Mouse (Mus musculus) neural tube, embryonic 14.5 days (tissue): ENCODE data around the gene Rnf11. TPM values are rescaled to one million over a fixed set of nuclear protein-coding genes. Genes with fewer than 3 reads are reported as not detected.

Source experiments
- ATAC-seq: fragments of 200-750 bp; cut with Nextera tagmentation; 2 replicates; pipeline ENCODE4 v1.8.0; 2017; ENCODE audit warnings: low read depth, mild to moderate bottlenecking, moderate TSS enrichment, moderate library complexity
- H3K27ac ChIP-seq: fragments of 300-500 bp; sonication (generic); 2 replicates; pipeline ENCODE4 v1.5.1; 2014; ENCODE audit warnings: low read depth, mild to moderate bottlenecking, control low read depth, low read length, moderate library complexity, mixed read lengths
- H3K27me3 ChIP-seq: fragments of 300-500 bp; sonication (generic); 2 replicates; pipeline ENCODE4 v1.6.1; 2014; ENCODE audit warnings: low read length; ENCODE audit not compliant: control insufficient read depth, insufficient read depth
- H3K36me3 ChIP-seq: fragments of 300-500 bp; sonication (generic); 2 replicates; pipeline ENCODE4 v1.6.1; 2014; ENCODE audit warnings: low read length, mixed read lengths; ENCODE audit not compliant: control insufficient read depth, insufficient read depth
- H3K4me1 ChIP-seq: fragments of 300-500 bp; sonication (generic); 2 replicates; pipeline ENCODE4 v1.6.1; 2014; ENCODE audit warnings: low read length; ENCODE audit not compliant: control insufficient read depth, insufficient read depth
- H3K4me2 ChIP-seq: fragments of 300-500 bp; sonication (generic); 2 replicates; pipeline ENCODE4 v1.6.1; 2014; ENCODE audit warnings: mild to moderate bottlenecking, low read depth, low read length, control low read depth
- H3K4me3 ChIP-seq: fragments of 300-500 bp; sonication (generic); 2 replicates; pipeline ENCODE4 v1.5.1; 2014; ENCODE audit warnings: low read depth, low read length, control low read depth, mixed read lengths
- H3K9ac ChIP-seq: fragments of 300-500 bp; sonication (generic); replicated peaks from 2 replicates; pipeline ENCODE4 v1.6.1; 2014; ENCODE audit warnings: low read depth, mild to moderate bottlenecking, control low read depth, low read length, mixed read lengths
- H3K9me3 ChIP-seq: fragments of 300-500 bp; sonication (generic); 2 replicates; pipeline ENCODE4 v1.6.1; 2016; ENCODE audit warnings: low read length; ENCODE audit not compliant: control insufficient read depth
- WGBS: fragments of 180-500 bp; shearing (Covaris S2); extraction: QIAGEN DNeasy Blood & Tissue Kit; methylation state at CpG from one replicate; pipeline ENCODE4 v1.1.7; 2014; 5-methylcytosine and 5-hydroxymethylcytosine counted together
- polyA plus RNA-seq: library from polyadenylated mRNA; unstranded; fragments of >200 nt; fragmentation: Nextera tagmentation; extraction: Ambion mirVana; gene quantifications from 2 replicates; pipeline ENCODE4 v1.2.1, GENCODE M21; 2014

Gene Rnf11
- polyA plus RNA-seq, 1 experiment from 2014 or later, result 95.5 TPM

- Histone ChIP-seq H3K9ac (no peak overlapping the region), H3K4me2 (no peak overlapping the region), H3K27me3 (no peaks in the 10 kb centered on the region), H3K27ac (no peak overlapping the region), H3K9me3 (no peaks in the 10 kb centered on the region), H3K4me3 (no peak overlapping the region), H3K36me3 (no peaks in the 10 kb centered on the region), H3K4me1 (no peaks in the 10 kb centered on the region)
- WGBS, result 90% methylated on average over 5 of the region's 5 CpGs
- ATAC-seq, result no peak
Measured at GRCm38 (mm10) chr4:109412233-109412632, 72.3 kb downstream of the Rnf11 start.

DNA sequence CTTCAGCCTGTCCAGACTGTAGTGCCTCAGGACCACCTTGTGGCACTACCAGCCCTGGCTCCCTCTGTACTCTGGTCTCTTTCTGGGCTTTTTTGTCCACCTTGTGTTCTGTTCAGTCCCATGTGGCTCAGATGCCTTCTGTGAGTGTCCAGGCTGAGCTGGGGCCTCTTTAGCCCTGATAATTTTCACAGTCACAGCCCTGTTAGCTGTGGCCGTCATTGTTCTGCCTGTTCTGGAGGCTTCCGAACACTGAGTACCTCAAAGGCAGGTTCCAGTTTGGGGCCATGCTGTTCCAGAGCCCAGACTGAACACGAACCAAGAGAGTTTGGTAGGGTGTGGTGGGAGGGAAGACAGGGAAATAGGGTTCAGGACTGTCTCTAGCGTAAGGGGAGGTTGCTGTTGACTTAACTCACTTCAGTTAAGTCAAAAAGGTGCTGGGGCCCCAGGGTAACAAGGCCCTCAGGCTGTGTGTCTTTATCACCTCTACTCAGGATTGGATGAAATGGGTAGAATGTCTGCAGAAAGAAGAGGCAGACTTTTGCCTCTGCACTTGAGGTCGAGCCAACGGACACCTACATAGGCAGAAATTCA lies 73.1 kb downstream of the Rnf11 start:
- WGBS, result 88% methylated on average over 6 of the region's 6 CpGs
- H3K36me3 ChIP-seq, result no peaks in the 10 kb centered on the region
- no peak overlapping the region for H3K27ac ChIP-seq
- H3K4me2 ChIP-seq, result no peak overlapping the region
- no peak overlapping the region for H3K4me3 ChIP-seq
- no peak overlapping the region for H3K9ac ChIP-seq
- H3K4me1 ChIP-seq, result no peaks in the 10 kb centered on the region; the same call in 1 of the 2 replicates
- H3K27me3 ChIP-seq, result no peaks in the 10 kb centered on the region
- H3K9me3 ChIP-seq, result no peaks in the 10 kb centered on the region
- no peak for ATAC-seq

- Histone ChIP-seq H3K4me1 (peaks cover 5% of the 10 kb centered on the region), H3K9ac (no peak overlapping the region), H3K4me3 (no peak overlapping the region), H3K9me3 (no peaks in the 10 kb centered on the region), H3K36me3 (no peaks in the 10 kb centered on the region), H3K4me2 (no peak overlapping the region), H3K27ac (no peak overlapping the region), H3K27me3 (no peaks in the 10 kb centered on the region)
- 81% methylated on average over 9 of the region's 9 CpGs for WGBS
- no peak for ATAC-seq
Measured at GRCm38 (mm10) chr4:109410681-109411376, 73.7 kb downstream of the Rnf11 start.

DNA sequence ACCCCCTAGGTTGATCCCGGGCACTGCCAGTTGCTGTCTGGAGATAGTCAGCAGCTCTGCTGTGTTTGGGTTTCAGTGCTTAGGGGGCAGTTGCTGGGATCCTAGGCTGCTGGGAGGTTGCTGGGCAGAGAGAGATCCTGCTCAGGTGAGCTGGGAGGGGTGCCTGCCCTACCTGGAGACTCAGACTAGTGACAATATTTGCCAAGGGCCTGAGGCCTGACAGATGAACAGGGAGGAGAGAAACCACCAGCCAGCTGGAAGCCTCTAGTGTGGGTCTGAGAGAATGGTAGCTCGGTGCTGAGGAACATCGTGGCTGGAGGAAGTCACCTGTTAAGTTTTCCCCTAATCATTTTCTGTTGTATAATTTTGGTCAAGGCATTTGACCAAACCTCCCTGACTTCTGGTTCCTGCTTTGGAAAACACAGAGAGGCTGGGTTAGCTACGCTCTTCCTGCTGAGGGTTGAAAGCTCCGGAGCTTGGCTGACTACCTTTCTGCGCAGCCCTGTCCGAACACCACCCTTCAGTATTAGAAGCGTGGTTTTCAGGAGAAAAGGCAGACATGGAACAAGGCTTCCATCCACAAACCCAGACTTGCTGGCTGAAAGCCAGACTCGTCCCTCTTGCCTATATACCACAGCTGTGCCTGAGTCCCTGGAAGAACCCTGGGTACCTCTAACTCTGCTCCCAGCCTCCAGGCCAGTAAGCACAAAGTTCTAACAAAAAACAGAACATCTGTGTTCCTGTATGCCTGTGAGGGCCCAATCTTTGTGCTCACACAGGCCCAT lies 76.6 kb downstream of the Rnf11 start:
- Histone ChIP-seq H3K9ac (no peak overlapping the region), H3K27me3 (no peaks in the 10 kb centered on the region), H3K4me1 (peaks cover 9% of the 10 kb centered on the region), H3K9me3 (no peaks in the 10 kb centered on the region), H3K36me3 (no peaks in the 10 kb centered on the region), H3K4me2 (0 out of 2 replicates have a peak overlapping the region, but pooled peaks have one; percentile 98), H3K27ac (no peak overlapping the region), H3K4me3 (no peak overlapping the region)
- 77% methylated on average over 9 of the region's 9 CpGs for WGBS
- no peak for ATAC-seq

- no peak overlapping the region for H3K27ac ChIP-seq
- H3K4me2 ChIP-seq, result peak overlapping the region; percentile 98
- peak overlapping the region; percentile 78 for H3K9ac ChIP-seq
- peaks cover 9% of the 10 kb centered on the region for H3K4me1 ChIP-seq
- H3K27me3 ChIP-seq, result no peaks in the 10 kb centered on the region
- H3K36me3 ChIP-seq, result no peaks in the 10 kb centered on the region
- H3K4me3 ChIP-seq, result peak overlapping the region; percentile 56
- no peaks in the 10 kb centered on the region for H3K9me3 ChIP-seq
- peak; percentile 51 for ATAC-seq
- 4% methylated on average over 11 of the region's 24 CpGs for WGBS
Measured at GRCm38 (mm10) chr4:109407176-109407520, 77.4 kb downstream of the Rnf11 start.

GRCm38 (mm10) chr4:109406486-109407175 lies 77.9 kb downstream of the Rnf11 start, which contains the start of gene Ttc39a:
Gene Ttc39a (plus strand): TSS chr4:109406623.
- Histone ChIP-seq H3K27ac (no peak within 1 kb of the TSS), H3K4me2 (peak within 1 kb of the TSS; percentile 98), H3K27me3 (no peaks in the 10 kb centered on the region), H3K9ac (peak within 1 kb of the TSS; percentile 78), H3K9me3 (no peaks in the 10 kb centered on the region), H3K36me3 (no peaks in the 10 kb centered on the region), H3K4me3 (peak within 1 kb of the TSS; percentile 56), H3K4me1 (peaks cover 9% of the 10 kb centered on the region)
- ATAC-seq, result peak; percentile 67
- WGBS, result under 1% methylated on average over 45 of the region's 56 CpGs

DNA sequence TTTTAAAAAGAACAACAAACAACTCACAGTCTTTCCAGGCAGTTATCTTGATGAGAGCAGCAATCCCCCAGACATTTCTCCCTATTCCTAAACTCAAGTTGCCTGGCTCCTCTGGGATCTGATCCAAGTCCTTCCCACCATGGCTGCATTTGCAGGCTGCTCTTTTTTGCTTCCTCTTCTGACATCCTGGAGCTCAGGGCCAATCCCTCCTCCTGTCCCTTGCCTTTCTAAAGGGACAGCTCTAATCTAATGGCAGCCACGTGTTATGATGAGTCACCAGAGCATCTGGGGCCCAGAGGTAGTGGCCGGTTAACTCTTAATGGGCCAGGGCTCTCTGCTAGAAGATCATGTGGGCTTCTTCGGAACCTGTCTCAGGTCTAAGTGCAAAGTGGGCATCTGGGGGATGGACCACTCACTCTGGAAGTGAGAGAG lies 78.5 kb downstream of the Rnf11 start:
- H3K4me2 ChIP-seq, result peak overlapping the region; percentile 98
- peak; percentile 52 for ATAC-seq
- WGBS, result 9% methylated on average over 3 of the region's 3 CpGs
- H3K36me3 ChIP-seq, result no peaks in the 10 kb centered on the region
- no peak overlapping the region for H3K27ac ChIP-seq
- H3K4me1 ChIP-seq, result peaks cover 9% of the 10 kb centered on the region
- peak overlapping the region; percentile 78; the same call in 1 of the 2 replicates for H3K9ac ChIP-seq
- no peaks in the 10 kb centered on the region for H3K9me3 ChIP-seq
- H3K4me3 ChIP-seq, result peak overlapping the region; percentile 56
- H3K27me3 ChIP-seq, result no peaks in the 10 kb centered on the region

GRCm38 (mm10) chr4:109405415-109405814 lies 79.1 kb downstream of the Rnf11 start:
- ATAC-seq, result no peak
- Histone ChIP-seq H3K36me3 (no peaks in the 10 kb centered on the region), H3K9me3 (no peaks in the 10 kb centered on the region), H3K27ac (no peak overlapping the region), H3K4me3 (no peak overlapping the region), H3K27me3 (no peaks in the 10 kb centered on the region), H3K9ac (no peak overlapping the region), H3K4me1 (peaks cover 9% of the 10 kb centered on the region), H3K4me2 (no peak overlapping the region)
- 47% methylated on average over 8 of the region's 8 CpGs for WGBS
